Mouse (Mus musculus) kidney, adult 2 months (tissue): Measurements from ENCODE around the gene Olfr1513.

Experiments used
- CTCF ChIP-seq: fragments of 200-500 bp; conservative IDR thresholded peaks from 2 replicates; pipeline ENCODE4 v1.5.1; 2011; ENCODE audit warnings: low read depth, mild to moderate bottlenecking, control low read depth, low read length, moderate library complexity, mixed read lengths; ENCODE audit not compliant: insufficient read depth, insufficient read length
- POLR2A ChIP-seq: fragments of 200-500 bp; IDR thresholded peaks from one replicate; pipeline ENCODE4 v1.6.1; 2011; ENCODE audit warnings: low read depth, low read length, control low read depth

GRCm38 (mm10) chr14:52379068-52379467 is 22.9 kb upstream of the Olfr1513 start, which contains the start of gene Olfr1512:
- no peak for TF ChIP-seq CTCF
- no peak for TF ChIP-seq POLR2A
